Comparison of ENCODE assay signal across 18 mouse cellular contexts in genomic region chr10:45698930-45699329, GRCm38 (mm10).
A peak's percentile ranks its signal among the peaks of the same experiment; 100 is the strongest.
DNase-seq lines count a peak whose midpoint lies in the region; ATAC-seq lines count a peak whose summit lies in the region.
"Had no signal": no experiment of that assay in that cellular context is flagged by ENCODE, and none has a peak within 500 bp of the region (broad histone marks: within the 10 kb centered on the region; RNA-seq: fewer than 3 reads in every experiment).

No protein-coding gene starts in this region.

- no peak for DNase-seq in hindbrain, embryonic 11.5 days (ENCODE audit: low spot score)
- DNase-seq in urinary bladder, postnatal 36 days (ENCODE audit: low spot score in 2 of 2), result peak; percentile 3 to 33
- no peak for DNase-seq in urinary bladder, postnatal 4 days (ENCODE audit: low spot score in 2 of 2)
- DNase-seq in kidney, adult 9 months, result peak; percentile 21
- no peak for DNase-seq in adrenal gland, adult 2 months
- no peak for DNase-seq in thymus, adult 18-20 months
- no peak for DNase-seq in right cerebral cortex, postnatal 14 days
- DNase-seq: adrenal gland, postnatal 14 days; B cell, adult 2 months; cerebellum, adult 9-11 months; heart, postnatal 14 days; lung, embryonic 14.5 days; right cerebral cortex, adult 18-20 months; thymus, postnatal 14 days had no signal

- no peak overlapping the region for H3K4me3 ChIP-seq in hindbrain, embryonic 16.5 days (ENCODE audit: low read length)
- no peak overlapping the region for H3K4me3 ChIP-seq in hindbrain, embryonic 11.5 days (ENCODE audit: low read depth, low read length)
- H3K4me3 ChIP-seq: heart, embryonic 10.5 days; myocyte had no signal

- H3K27me3 ChIP-seq in hindbrain, embryonic 16.5 days (replicated peaks; ENCODE audit: control insufficient read depth, insufficient read depth, low read length), result no peaks in the 10 kb centered on the region
- H3K27me3 ChIP-seq in hindbrain, embryonic 11.5 days (ENCODE audit: control insufficient read depth, insufficient read depth, low read length), result no peaks in the 10 kb centered on the region

- H3K36me3 ChIP-seq in hindbrain, embryonic 16.5 days (ENCODE audit: control insufficient read depth, insufficient read depth, low read length), result peaks cover 4% of the 10 kb centered on the region; the same call in 1 of the 2 replicates
- no peaks in the 10 kb centered on the region for H3K36me3 ChIP-seq in hindbrain, embryonic 11.5 days (ENCODE audit: control insufficient read depth, insufficient read depth, low read length)

- ATAC-seq in hindbrain, embryonic 16.5 days, result peak; percentile 48; the same call in 1 of the 2 replicates
- ATAC-seq in hindbrain, embryonic 11.5 days (ENCODE audit: low FRiP score), result no peak
- ATAC-seq: forebrain, embryonic 14.5 days had no signal

- H3K27ac ChIP-seq in hindbrain, embryonic 16.5 days (ENCODE audit: low read depth, low read length), result no peak overlapping the region
- H3K27ac ChIP-seq in hindbrain, embryonic 11.5 days (ENCODE audit: low read depth, low read length), result no peak overlapping the region
- H3K27ac ChIP-seq: heart, embryonic 10.5 days had no signal

- H3K9me3 ChIP-seq in hindbrain, embryonic 16.5 days (ENCODE audit: control insufficient read depth, low read length), result no peaks in the 10 kb centered on the region
- no peaks in the 10 kb centered on the region for H3K9me3 ChIP-seq in hindbrain, embryonic 11.5 days (ENCODE audit: control insufficient read depth, low read length)
- H3K9me3 ChIP-seq: heart, embryonic 10.5 days had no signal

- H3K4me2 ChIP-seq in hindbrain, embryonic 16.5 days (ENCODE audit: low read length), result no peak overlapping the region
- H3K4me2 ChIP-seq in hindbrain, embryonic 11.5 days (replicated peaks; ENCODE audit: low read depth, low read length), result no peak overlapping the region
- H3K4me2 ChIP-seq: lung, embryonic 14.5 days had no signal

- 86% methylated on average over 3 of the region's 3 CpGs for WGBS in hindbrain, embryonic 16.5 days
- 96% methylated on average over 3 of the region's 3 CpGs for WGBS in hindbrain, embryonic 11.5 days

- no peak overlapping the region for H3K9ac ChIP-seq in hindbrain, embryonic 16.5 days (ENCODE audit: low read depth, low read length)
- no peak overlapping the region for H3K9ac ChIP-seq in hindbrain, embryonic 11.5 days (ENCODE audit: low read depth, low read length)
- H3K9ac ChIP-seq: lung, embryonic 14.5 days had no signal

- no peaks in the 10 kb centered on the region for H3K4me1 ChIP-seq in hindbrain, embryonic 16.5 days (ENCODE audit: control insufficient read depth, insufficient read depth, low read depth, low read length)
- H3K4me1 ChIP-seq in hindbrain, embryonic 11.5 days (replicated peaks; ENCODE audit: control insufficient read depth, insufficient read depth, low read length), result no peaks in the 10 kb centered on the region
- H3K4me1 ChIP-seq: heart, embryonic 10.5 days had no signal

Comparison
In these comparisons a context has a peak if more than half of its experiments do, and no peak if none do; other contexts are left out.
1. DNase-seq: peak in urinary bladder, postnatal 36 days (2 of 2) and kidney, adult 9 months (single experiment); none in hindbrain, embryonic 11.5 days (single experiment), urinary bladder, postnatal 4 days (0 of 2), adrenal gland, adult 2 months (single experiment), thymus, adult 18-20 months (0 of 2) and right cerebral cortex, postnatal 14 days (single experiment).